ENCODE assay signal across 19 mouse cellular contexts in genomic region chr19:60119051-60119450, GRCm38 (mm10).
A peak's percentile ranks its signal among the peaks of the same experiment; 100 is the strongest.
DNase-seq lines count a peak whose midpoint lies in the region; ATAC-seq and TF ChIP-seq lines count a peak whose summit lies in the region.
"Had no signal": no experiment of that assay in that cellular context is flagged by ENCODE, and none has a peak within 500 bp of the region (broad histone marks: within the 10 kb centered on the region; RNA-seq: fewer than 3 reads in every experiment).

No protein-coding gene starts in this region.

- peaks cover 4% of the 10 kb centered on the region; the same call in 1 of the 2 replicates for H3K4me1 ChIP-seq in kidney, adult 2 months (ENCODE audit: control insufficient read depth, insufficient read depth, low read length)
- peaks cover 17% of the 10 kb centered on the region; the same call in 1 of the 2 replicates for H3K4me1 ChIP-seq in kidney, embryonic 16.5 days (ENCODE audit: insufficient read depth, low read length)
- H3K4me1 ChIP-seq in embryonic facial prominence, embryonic 14.5 days (ENCODE audit: control insufficient read depth, insufficient read depth, low read length) = 0 out of 2 replicates have a peak, but pooled peaks cover 12% of the 10 kb centered on the region
- H3K4me1 ChIP-seq: forebrain, embryonic 12.5 days; heart, embryonic 10.5 days; liver, embryonic 13.5 days; midbrain, embryonic 15.5 days had no signal

- H3K4me2 ChIP-seq in kidney, embryonic 16.5 days (replicated peaks; ENCODE audit: low read depth, low read length) = no peak overlapping the region
- no peak overlapping the region for H3K4me2 ChIP-seq in embryonic facial prominence, embryonic 14.5 days (ENCODE audit: low read depth, low read length)
- H3K4me2 ChIP-seq: forebrain, embryonic 12.5 days; hindbrain, embryonic 14.5 days; limb, embryonic 12.5 days; liver, embryonic 13.5 days; midbrain, embryonic 15.5 days had no signal

- H3K27ac ChIP-seq in kidney, adult 2 months (ENCODE audit: insufficient read depth, low read depth, low read length) = no peak overlapping the region
- no peak overlapping the region for H3K27ac ChIP-seq in kidney, embryonic 16.5 days (ENCODE audit: low read length)
- H3K27ac ChIP-seq in embryonic facial prominence, embryonic 14.5 days (replicated peaks; ENCODE audit: low read depth, low read length) = no peak overlapping the region
- H3K27ac ChIP-seq: forebrain, embryonic 12.5 days; heart, embryonic 10.5 days; hindbrain, embryonic 14.5 days; limb, embryonic 12.5 days; liver, embryonic 13.5 days; midbrain, embryonic 15.5 days had no signal

- no peak overlapping the region for H3K9ac ChIP-seq in kidney, embryonic 16.5 days (replicated peaks; ENCODE audit: low read length)
- H3K9ac ChIP-seq in embryonic facial prominence, embryonic 14.5 days (ENCODE audit: low read depth, low read length) = no peak overlapping the region
- H3K9ac ChIP-seq: forebrain, embryonic 12.5 days; hindbrain, embryonic 14.5 days; limb, embryonic 12.5 days; liver, embryonic 13.5 days; midbrain, embryonic 15.5 days had no signal

- TF ChIP-seq POLR2A in kidney, adult 2 months (IDR thresholded peaks at IDR 0.05; ENCODE audit: low read depth, low read length) = no peak

- no peak overlapping the region for H3K4me3 ChIP-seq in kidney, adult 2 months (ENCODE audit: insufficient read depth, low read depth, low read length)
- no peak overlapping the region for H3K4me3 ChIP-seq in kidney, embryonic 16.5 days (ENCODE audit: low read length)
- no peak overlapping the region for H3K4me3 ChIP-seq in embryonic facial prominence, embryonic 14.5 days (ENCODE audit: low read depth, low read length)
- H3K4me3 ChIP-seq: forebrain, embryonic 12.5 days; heart, embryonic 10.5 days; limb, embryonic 12.5 days; liver, embryonic 13.5 days; midbrain, embryonic 15.5 days had no signal

- no peaks in the 10 kb centered on the region for H3K9me3 ChIP-seq in kidney, embryonic 16.5 days (ENCODE audit: low read length)
- H3K9me3 ChIP-seq in embryonic facial prominence, embryonic 14.5 days (ENCODE audit: control insufficient read depth, low read length) = no peaks in the 10 kb centered on the region
- H3K9me3 ChIP-seq: forebrain, embryonic 12.5 days; heart, embryonic 10.5 days; limb, embryonic 12.5 days; liver, embryonic 13.5 days; midbrain, embryonic 15.5 days had no signal

- peak; percentile 3 for DNase-seq in kidney, adult 2 months
- DNase-seq in embryo, embryonic 11 days = peak; percentile 69
- peak; percentile 45 for DNase-seq in embryonic facial prominence, embryonic 14.5 days (ENCODE audit: low spot score)
- peak; percentile 55 for DNase-seq in mesoderm, embryonic 11.5 days (ENCODE audit: low read depth, low spot score)
- no peak for DNase-seq in heart, postnatal 4 days
- DNase-seq: cerebellum, adult 11-12 months; cerebellum, postnatal 25 days; gastrocnemius, postnatal 36 days; heart, postnatal 10 days; liver, embryonic 13.5 days; right cerebral cortex, postnatal 4 days had no signal

- TF ChIP-seq CTCF in kidney, adult 2 months (conservative IDR thresholded peaks at IDR 0.05; ENCODE audit: insufficient read depth, insufficient read length, low read depth, low read length) = no peak

- H3K27me3 ChIP-seq in kidney, adult 2 months (replicated peaks; ENCODE audit: control insufficient read depth, insufficient read depth, low read length) = no peaks in the 10 kb centered on the region; the same call in 1 of the 2 replicates
- H3K27me3 ChIP-seq in kidney, embryonic 16.5 days (ENCODE audit: insufficient read depth, low read length) = no peaks in the 10 kb centered on the region
- H3K27me3 ChIP-seq in embryonic facial prominence, embryonic 14.5 days (replicated peaks; ENCODE audit: control insufficient read depth, insufficient read depth, low read length) = no peaks in the 10 kb centered on the region
- H3K27me3 ChIP-seq: forebrain, embryonic 12.5 days; liver, embryonic 13.5 days; midbrain, embryonic 15.5 days had no signal

- no peaks in the 10 kb centered on the region for H3K36me3 ChIP-seq in kidney, adult 2 months (ENCODE audit: control insufficient read depth, insufficient read depth, low read length)
- H3K36me3 ChIP-seq in kidney, embryonic 16.5 days (ENCODE audit: insufficient read depth, low read length) = no peaks in the 10 kb centered on the region
- H3K36me3 ChIP-seq in embryonic facial prominence, embryonic 14.5 days (ENCODE audit: control insufficient read depth, insufficient read depth, low read length) = no peaks in the 10 kb centered on the region
- H3K36me3 ChIP-seq: forebrain, embryonic 12.5 days; heart, embryonic 10.5 days; limb, embryonic 12.5 days; liver, embryonic 13.5 days; midbrain, embryonic 15.5 days had no signal

- no peak for ATAC-seq in kidney, embryonic 16.5 days (ENCODE audit: low FRiP score, low TSS enrichment)
- ATAC-seq in embryonic facial prominence, embryonic 14.5 days (ENCODE audit: low read depth) = no peak
- ATAC-seq in activated CD4-positive, CD25-positive, alpha-beta regulatory T cell, adult 4 months = no peak
- ATAC-seq: lung, postnatal 0 days; midbrain, embryonic 15.5 days had no signal

- 30% methylated on average over 1 of the region's 1 CpGs for WGBS in kidney, adult 2 months
- 18% methylated on average over 1 of the region's 1 CpGs for WGBS in kidney, embryonic 16.5 days
- 17% methylated on average over 1 of the region's 1 CpGs for WGBS in embryonic facial prominence, embryonic 14.5 days
